Mouse (Mus musculus): Measurements from ENCODE around the gene Wnk2. TPM values are rescaled to one million over a fixed set of nuclear protein-coding genes. Genes with fewer than 3 reads are reported as not detected.

Gene Wnk2
- total and polyA plus RNA-seq, 3 experiments, result 0.04 TPM; not detected in 2

DNA sequence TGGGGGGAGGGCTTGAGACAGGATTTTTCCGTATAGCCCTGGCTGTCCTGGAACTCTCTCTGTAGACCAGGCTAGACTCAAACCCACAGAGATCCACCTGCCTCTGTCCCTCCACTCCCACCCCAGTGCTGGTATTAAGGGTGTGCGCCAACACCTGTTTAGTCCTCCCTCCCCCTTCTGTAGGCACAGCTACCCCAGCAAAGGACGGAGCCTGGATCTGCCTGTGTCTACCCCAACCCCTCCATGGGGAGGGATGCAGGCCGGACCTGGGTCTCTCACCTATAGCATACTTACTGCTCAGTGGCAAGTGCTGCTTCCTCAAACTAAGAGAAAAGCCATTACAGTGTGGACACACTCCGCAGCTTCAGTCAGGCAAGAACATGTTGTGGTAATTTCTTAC is 32.5 kb upstream of the Wnk2 start (continued):
- TF ChIP-seq UBTF (IDR thresholded peaks at IDR 0.05; ENCODE audit: borderline replicate concordance, insufficient read depth, low read depth, low read length) (no peak), NRF1 (IDR thresholded peaks at IDR 0.05; ENCODE audit: insufficient read depth, low read depth, low read length, poor library complexity, severe bottlenecking) (no peak), SIN3A (IDR thresholded peaks at IDR 0.05; ENCODE audit: low read length) (no peak), RAD21 (IDR thresholded peaks at IDR 0.05; ENCODE audit: low read depth, low read length) (no peak)

DNA sequence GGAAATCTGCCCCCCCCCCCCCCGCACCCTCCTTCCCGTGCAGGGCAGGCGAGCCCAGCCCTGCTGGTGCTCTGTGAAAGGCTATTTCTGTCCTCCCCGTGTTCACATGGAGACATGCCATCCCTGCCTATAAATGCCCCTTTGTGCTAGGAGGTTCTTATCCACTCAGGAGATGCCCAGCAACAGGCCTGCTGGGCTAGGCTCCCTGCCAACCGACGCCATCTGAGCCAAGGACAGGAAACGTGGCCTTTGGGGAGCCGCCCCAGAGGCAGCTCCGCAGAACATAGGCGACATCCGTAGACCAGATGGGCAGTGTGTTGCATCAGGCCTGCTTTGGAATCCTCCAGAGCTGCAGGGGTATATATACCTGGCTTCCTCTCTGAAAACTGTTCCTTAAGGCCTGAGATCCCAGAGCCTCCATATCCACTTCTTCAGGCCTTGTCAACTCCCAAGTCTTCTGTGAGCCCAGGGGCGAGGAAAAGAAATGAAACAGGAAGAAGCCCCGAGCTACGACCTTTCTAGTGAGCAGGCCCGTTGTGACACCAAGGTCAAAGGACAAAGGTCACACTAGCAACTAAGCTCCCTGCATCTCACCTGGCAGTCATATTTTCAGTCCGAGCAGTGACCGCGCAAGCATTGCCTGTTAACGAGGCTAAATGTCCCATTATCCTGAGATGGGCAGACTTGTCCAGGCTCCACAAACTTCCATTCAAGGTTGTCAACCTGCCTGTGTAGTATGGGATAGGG is 31.2 kb upstream of the Wnk2 start:
- Histone ChIP-seq H3K36me3 (ENCODE audit: control insufficient read depth in 1 of 2, insufficient read depth in 2 of 2, low read length in 2 of 2) (no peaks in the 10 kb centered on the region), H3K9me3 (replicated peaks; ENCODE audit: insufficient read depth, low read length) (no peaks in the 10 kb centered on the region)
- no peak for TF ChIP-seq SIN3A (IDR thresholded peaks at IDR 0.05; ENCODE audit: low read length)
- TF ChIP-seq TAL1 (IDR thresholded peaks at IDR 0.05; ENCODE audit: low read length), result no peak
- TF ChIP-seq TBP (IDR thresholded peaks at IDR 0.05; ENCODE audit: low read depth, low read length), result no peak
- no peak for TF ChIP-seq RCOR1 (IDR thresholded peaks at IDR 0.05; ENCODE audit: low read depth, low read length)
- TF ChIP-seq MYB (IDR thresholded peaks at IDR 0.05; ENCODE audit: low read depth, low read length), result no peak
- no peak for TF ChIP-seq CHD2 (IDR thresholded peaks at IDR 0.05; ENCODE audit: low read length)
- TF ChIP-seq HCFC1 (IDR thresholded peaks at IDR 0.05; ENCODE audit: low read depth, low read length), result no peak
- no peak for TF ChIP-seq BHLHE40 (IDR thresholded peaks at IDR 0.05; ENCODE audit: borderline replicate concordance, low read depth, low read length)
- TF ChIP-seq GATA1 (IDR thresholded peaks at IDR 0.05; ENCODE audit: low read depth, low read length), result no peak
- TF ChIP-seq MAX (IDR thresholded peaks at IDR 0.05; ENCODE audit: low read length), result no peak
- no peak for TF ChIP-seq KAT2A (conservative IDR thresholded peaks at IDR 0.05; ENCODE audit: low read depth, low read length)
- no peak for TF ChIP-seq EP300 (IDR thresholded peaks at IDR 0.05; ENCODE audit: low read depth in 1 of 2, low read length in 2 of 2)
- no peak for TF ChIP-seq MXI1 (IDR thresholded peaks at IDR 0.05; ENCODE audit: low read depth, low read length)

DNA sequence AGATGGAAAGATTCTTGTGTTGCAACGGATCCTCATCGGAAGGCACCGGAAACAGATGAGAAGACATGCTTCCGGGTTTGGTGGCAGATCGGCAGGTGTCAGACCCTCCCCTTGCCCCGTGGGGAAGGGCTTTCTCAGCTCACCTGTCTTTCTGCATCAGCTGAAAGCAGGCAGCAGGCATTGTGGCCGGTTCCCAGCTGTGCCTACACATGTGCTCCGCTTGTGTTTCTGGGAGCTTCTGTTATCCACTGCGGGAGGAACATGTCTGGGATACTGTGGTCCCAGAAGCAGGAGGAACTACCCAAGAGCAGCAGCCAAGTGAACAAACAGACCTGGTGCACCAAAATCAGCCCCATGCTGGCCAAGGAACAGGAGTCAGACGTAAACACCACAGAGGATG is 27.7 kb upstream of the Wnk2 start:
- no peaks in the 10 kb centered on the region for H3K36me3 ChIP-seq (ENCODE audit: control insufficient read depth in 1 of 2, insufficient read depth in 2 of 2, low read length in 2 of 2)
- peaks cover 0 to 7% of the 10 kb centered on the region in 2 experiments; a peak in 1 of 4 replicates for H3K4me1 ChIP-seq (ENCODE audit: control insufficient read depth in 1 of 2, insufficient read depth in 2 of 2, low read length in 2 of 2)
- H3K9me3 ChIP-seq (replicated peaks; ENCODE audit: insufficient read depth, low read length), result no peaks in the 10 kb centered on the region
- H3K79me2 ChIP-seq (ENCODE audit: control insufficient read depth, insufficient read depth, low read length, poor library complexity), result no peaks in the 10 kb centered on the region
- H3K9ac ChIP-seq (ENCODE audit: control insufficient read depth, low read depth, low read length, poor library complexity, severe bottlenecking), result no peak overlapping the region
- no peaks in the 10 kb centered on the region for H3K27me3 ChIP-seq (ENCODE audit: control insufficient read depth in 1 of 2, insufficient read depth in 2 of 2, low read length in 2 of 2)
- no peak overlapping the region for H3K27ac ChIP-seq (ENCODE audit: control insufficient read depth, low read depth, low read length)
- DNase-seq (ENCODE audit: low read depth, low spot score), result no peak
- H3K4me3 ChIP-seq (ENCODE audit: control insufficient read depth in 1 of 2, insufficient read depth in 1 of 2, low read depth in 2 of 2, low read length in 2 of 2), result no peak overlapping the region
- TF ChIP-seq POLR2AphosphoS2 (IDR thresholded peaks at IDR 0.05; ENCODE audit: low read length) (no peak), HCFC1 (IDR thresholded peaks at IDR 0.05; ENCODE audit: low read depth, low read length) (no peak), GATA1 (IDR thresholded peaks at IDR 0.05; ENCODE audit: low read depth, low read length) (no peak), SIN3A (IDR thresholded peaks at IDR 0.05; ENCODE audit: low read length) (no peak), ZKSCAN1 (IDR thresholded peaks at IDR 0.05; ENCODE audit: low read depth, low read length) (no peak), MAFK (IDR thresholded peaks at IDR 0.05; ENCODE audit: borderline replicate concordance, low read depth, low read length) (no peak), E2F4 (IDR thresholded peaks at IDR 0.05; ENCODE audit: borderline replicate concordance, low read depth, low read length) (no peak), RAD21 (IDR thresholded peaks at IDR 0.05; ENCODE audit: low read depth, low read length) (no peak), MXI1 (IDR thresholded peaks at IDR 0.05; ENCODE audit: low read depth, low read length) (no peak), CTCF (IDR thresholded peaks at IDR 0.05 in 2 of 3, conservative IDR thresholded peaks at IDR 0.05 in 1 of 3; ENCODE audit: control insufficient read depth in 1 of 3, insufficient read depth in 1 of 3, low read depth in 2 of 3, low read length in 3 of 3, poor library complexity in 1 of 3, severe bottlenecking in 1 of 3) (no peak), TCF12 (IDR thresholded peaks at IDR 0.05; ENCODE audit: low read depth, low read length) (no peak)

More for the DNA sequence above, 31.2 kb upstream of the Wnk2 start:
- no peak overlapping the region for H3K4me3 ChIP-seq (ENCODE audit: control insufficient read depth in 1 of 2, insufficient read depth in 1 of 2, low read depth in 2 of 2, low read length in 2 of 2)
- H3K27me3 ChIP-seq (ENCODE audit: control insufficient read depth in 1 of 2, insufficient read depth in 2 of 2, low read length in 2 of 2), result no peaks in the 10 kb centered on the region
- H3K79me2 ChIP-seq (ENCODE audit: control insufficient read depth, insufficient read depth, low read length, poor library complexity), result no peaks in the 10 kb centered on the region
- H3K9ac ChIP-seq (ENCODE audit: control insufficient read depth, low read depth, low read length, poor library complexity, severe bottlenecking), result no peak overlapping the region
- peaks cover 0 to 6% of the 10 kb centered on the region in 2 experiments; a peak in 1 of 4 replicates for H3K4me1 ChIP-seq (ENCODE audit: control insufficient read depth in 1 of 2, insufficient read depth in 2 of 2, low read length in 2 of 2)
- no peak overlapping the region for H3K27ac ChIP-seq (ENCODE audit: control insufficient read depth, low read depth, low read length)
- no peak for DNase-seq (ENCODE audit: low read depth, low spot score)
